Mouse (Mus musculus): ENCODE results near the gene Abi2. TPM values are rescaled to one million over a fixed set of nuclear protein-coding genes. Genes with fewer than 3 reads are reported as not detected.
"Not testable (repeated sequence)": the region's sequence is repeated elsewhere in the genome, so short reads cannot be mapped to it uniquely, and the experiment has no call there.

Abi2 gene
- total RNA-seq, 2 experiments from 2014 or later: 367 to 372 TPM

DNA sequence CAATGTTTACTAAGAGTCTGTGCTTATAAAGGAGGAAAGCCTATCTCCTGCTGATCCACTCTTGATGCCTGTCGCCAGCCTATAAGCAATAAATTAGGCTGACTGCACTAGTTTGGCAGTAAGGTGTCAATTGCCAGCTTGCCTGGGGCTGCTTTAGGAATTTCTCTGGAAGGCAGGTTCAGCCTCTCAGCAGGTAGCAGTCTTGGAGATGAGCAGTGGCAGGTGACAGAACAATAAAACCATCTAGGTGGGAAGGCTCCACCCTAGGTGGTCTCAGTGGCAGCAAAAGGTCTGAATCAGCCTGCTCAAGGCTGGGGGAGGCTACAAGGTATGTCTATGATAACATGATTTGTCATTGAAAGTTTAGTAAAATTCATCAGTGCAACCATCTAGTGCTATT, 23.1 kb downstream of the Abi2 start:
- Histone ChIP-seq H3K4me3 (no peak overlapping the region), H3K27ac (no peak overlapping the region)
- no peak for DNase-seq (ENCODE audit: low spot score in 2 of 2)
- TF ChIP-seq CTCF (conservative IDR thresholded peaks at IDR 0.05): no peak

DNA sequence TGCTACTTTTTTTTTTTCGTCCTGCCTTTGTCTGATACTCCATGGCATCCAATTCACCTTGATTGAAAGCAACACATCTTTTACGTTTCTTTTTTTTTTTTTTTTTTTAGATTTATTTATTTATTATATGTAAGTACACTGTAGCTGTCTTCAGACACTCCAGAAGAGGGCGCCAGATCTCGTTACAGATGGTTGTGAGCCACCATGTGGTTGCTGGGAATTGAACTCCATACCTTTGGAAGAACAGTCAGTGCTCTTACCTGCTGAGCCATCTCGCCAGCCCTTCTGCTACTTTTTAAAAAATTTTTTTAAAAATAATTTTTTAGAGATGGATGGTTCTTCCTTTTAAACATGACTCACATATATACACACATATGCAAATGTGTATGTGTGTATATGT, 32.0 kb downstream of the Abi2 start:
- not testable (repeated sequence) for DNase-seq (ENCODE audit: low spot score in 2 of 2); H3K4me3 ChIP-seq; H3K27ac ChIP-seq
- TF ChIP-seq CTCF (conservative IDR thresholded peaks at IDR 0.05): peak; percentile 53

- DNase-seq (ENCODE audit: low spot score in 2 of 2): no peak
- TF ChIP-seq CTCF (conservative IDR thresholded peaks at IDR 0.05): peak; percentile 60
Observed at GRCm38 (mm10) chr1:60447067-60447466, 37.6 kb downstream of the Abi2 start.

GRCm38 (mm10) chr1:60449896-60450295, 40.5 kb downstream of the Abi2 start:
- DNase-seq (ENCODE audit: low spot score in 2 of 2): no peak
- no peak for TF ChIP-seq CTCF (conservative IDR thresholded peaks at IDR 0.05)
- no peak overlapping the region for H3K27ac ChIP-seq
- no peak overlapping the region for H3K4me3 ChIP-seq

More at GRCm38 (mm10) chr1:60447067-60447466, 37.6 kb downstream of the Abi2 start:
- Histone ChIP-seq H3K4me3 (no peak overlapping the region), H3K27ac (no peak overlapping the region)

DNA sequence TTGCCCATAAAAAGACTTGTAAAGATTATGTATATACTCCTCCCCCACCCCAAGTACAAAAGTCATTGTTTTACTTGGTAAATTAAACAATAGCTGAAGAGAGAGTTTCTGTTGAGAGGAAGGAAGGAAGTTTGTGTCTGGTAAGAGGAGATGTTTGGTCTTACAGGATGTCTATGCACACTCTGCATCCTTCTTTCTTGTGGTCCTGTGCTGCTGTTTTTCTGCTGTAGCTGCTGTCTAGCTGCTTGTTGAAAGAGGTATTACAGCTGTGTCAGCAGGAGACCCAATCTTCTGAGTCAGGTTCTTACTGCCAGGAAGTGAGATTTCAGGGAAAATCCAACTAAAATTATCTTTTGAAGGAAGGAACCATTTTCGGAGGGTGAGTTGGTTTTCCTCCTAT, 51.2 kb downstream of the Abi2 start:
- Histone ChIP-seq H3K27ac (no peak overlapping the region), H3K4me3 (no peak overlapping the region)
- TF ChIP-seq CTCF (conservative IDR thresholded peaks at IDR 0.05): no peak
- DNase-seq (ENCODE audit: low spot score in 2 of 2): no peak

GRCm38 (mm10) chr1:60469491-60469890, 60.1 kb downstream of the Abi2 start:
- Histone ChIP-seq H3K4me3 (no peak overlapping the region), H3K27ac (peak overlapping the region; percentile 46; the same call in 1 of the 2 replicates)
- peak; percentile 26; the same call in 1 of the 2 replicates for TF ChIP-seq CTCF (conservative IDR thresholded peaks at IDR 0.05)
- no peak for DNase-seq (ENCODE audit: low spot score in 2 of 2)

- Histone ChIP-seq H3K27ac (no peak overlapping the region), H3K4me3 (no peak overlapping the region)
- TF ChIP-seq CTCF (conservative IDR thresholded peaks at IDR 0.05): no peak
- DNase-seq (ENCODE audit: low spot score in 2 of 2): no peak
Observed at GRCm38 (mm10) chr1:60470541-60470940, 61.1 kb downstream of the Abi2 start.

DNA sequence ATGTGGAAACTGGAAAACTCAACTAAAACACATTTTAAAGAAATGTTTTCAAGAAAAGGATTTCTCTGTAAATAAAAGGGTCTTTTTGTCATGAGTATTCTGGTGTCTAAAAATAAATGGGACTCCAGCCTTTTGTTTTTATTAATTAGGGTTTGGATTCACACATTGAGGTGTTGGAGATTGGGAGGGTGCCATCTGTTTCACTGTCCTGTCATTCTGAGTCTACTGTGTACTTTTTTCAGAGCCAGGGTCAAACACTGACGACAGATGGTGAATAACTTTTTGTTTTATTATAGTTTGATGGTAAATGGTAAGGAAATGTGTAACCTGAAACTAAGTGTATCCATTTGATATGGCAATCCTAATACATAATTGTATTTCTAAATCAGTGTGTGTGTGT, 72.1 kb downstream of the Abi2 start:
- no peak for DNase-seq (ENCODE audit: low spot score in 2 of 2)
- H3K27ac ChIP-seq: peak overlapping the region; percentile 11; the same call in 1 of the 2 replicates
- TF ChIP-seq CTCF (conservative IDR thresholded peaks at IDR 0.05): no peak
- H3K4me3 ChIP-seq: no peak overlapping the region

DNA sequence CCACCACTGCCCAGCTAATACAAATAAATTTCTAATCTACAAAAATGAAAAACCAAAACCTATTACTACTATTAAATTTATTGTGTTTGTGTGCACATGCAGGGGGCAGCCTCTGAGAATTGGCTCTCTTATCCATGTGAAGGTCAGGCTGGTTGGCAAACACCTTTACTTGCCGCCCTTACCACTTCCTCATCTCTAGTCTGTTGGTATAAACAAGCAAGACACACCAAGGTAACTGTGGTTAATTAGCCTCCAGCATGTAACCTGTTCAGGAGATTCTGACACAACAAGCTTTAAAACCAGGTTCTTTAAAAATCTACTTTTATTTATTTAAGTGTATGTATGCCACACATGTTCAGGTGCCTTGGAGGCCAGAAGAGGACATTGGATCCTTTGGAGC, 73.5 kb downstream of the Abi2 start:
- Histone ChIP-seq H3K27ac (no peak overlapping the region), H3K4me3 (no peak overlapping the region)
- no peak for DNase-seq (ENCODE audit: low spot score in 2 of 2)
- no peak for TF ChIP-seq CTCF (conservative IDR thresholded peaks at IDR 0.05)

DNA sequence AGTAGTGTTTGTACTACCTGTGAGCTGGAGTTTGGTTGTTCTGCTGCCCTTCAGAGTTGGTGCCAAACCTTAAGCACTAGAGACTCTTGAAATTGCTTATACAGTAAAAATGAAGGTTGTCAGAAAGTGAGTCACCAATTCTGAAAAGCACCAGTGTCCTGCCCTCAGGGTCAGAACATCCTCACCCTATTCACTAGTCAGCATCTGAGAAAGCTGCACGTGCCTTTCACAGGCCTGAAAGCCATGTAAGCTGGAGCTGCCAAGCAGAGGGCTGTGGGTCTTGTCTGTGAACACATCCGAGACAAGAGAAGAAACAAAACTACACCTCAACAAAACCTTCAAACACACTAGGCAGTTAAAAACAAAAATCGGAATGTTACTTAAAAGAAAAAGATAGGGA, 76.2 kb downstream of the Abi2 start:
- DNase-seq (ENCODE audit: low spot score in 2 of 2): no peak
- no peak for TF ChIP-seq CTCF (conservative IDR thresholded peaks at IDR 0.05)
- Histone ChIP-seq H3K4me3 (no peak overlapping the region), H3K27ac (no peak overlapping the region)

- H3K27ac ChIP-seq: peak overlapping the region; percentile 53; the same call in 1 of the 2 replicates
- no peak overlapping the region for H3K4me3 ChIP-seq
- DNase-seq (ENCODE audit: low spot score in 2 of 2): no peak
- no peak for TF ChIP-seq CTCF (conservative IDR thresholded peaks at IDR 0.05)
Observed at GRCm38 (mm10) chr1:60488635-60489034, 79.2 kb downstream of the Abi2 start.

DNA sequence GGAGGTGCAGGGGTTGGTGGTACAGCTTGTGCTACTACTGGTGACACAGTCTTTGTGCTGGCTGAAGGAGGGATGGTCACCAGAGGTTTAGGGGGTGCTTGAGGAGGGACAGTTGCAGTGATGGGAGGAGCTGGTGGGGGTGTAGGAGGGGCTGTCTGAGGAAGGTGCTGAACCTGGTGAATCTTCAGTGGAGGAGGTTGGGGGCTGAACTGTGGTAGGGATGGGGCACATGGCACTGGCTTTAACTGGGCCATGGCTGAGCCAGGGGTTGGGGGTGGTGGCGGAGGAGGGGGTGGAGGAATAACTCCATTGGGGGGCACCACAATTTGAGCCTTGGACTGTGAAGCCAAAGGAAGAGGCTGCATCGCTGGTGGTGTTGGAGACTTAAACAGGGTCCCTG, 80.2 kb downstream of the Abi2 start:
- no peak overlapping the region for H3K4me3 ChIP-seq
- no peak for TF ChIP-seq CTCF (conservative IDR thresholded peaks at IDR 0.05)
- no peak for DNase-seq (ENCODE audit: low spot score in 2 of 2)
- peak overlapping the region; percentile 51; the same call in 1 of the 2 replicates for H3K27ac ChIP-seq

DNA sequence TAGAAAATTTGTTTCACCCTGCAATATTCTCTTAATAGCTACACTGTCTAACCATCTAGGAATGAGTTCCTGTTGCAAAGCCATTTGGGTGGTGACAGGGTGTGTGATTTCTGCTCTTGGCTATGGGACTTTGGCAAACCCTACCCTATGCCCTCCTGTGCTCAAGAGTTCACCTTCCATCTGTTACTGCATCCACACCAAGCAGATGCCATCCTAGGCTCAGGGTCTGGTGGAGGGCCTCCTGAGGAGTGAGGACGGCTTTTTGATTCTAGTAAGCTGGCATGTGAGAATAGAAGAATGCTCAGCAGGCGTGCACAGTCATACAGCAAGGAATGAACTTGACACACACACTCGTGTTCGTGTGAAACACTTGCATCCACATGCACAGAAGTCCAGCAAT, 81.1 kb downstream of the Abi2 start:
- Histone ChIP-seq H3K4me3 (no peak overlapping the region), H3K27ac (peak overlapping the region; percentile 51; the same call in 1 of the 2 replicates)
- no peak for TF ChIP-seq CTCF (conservative IDR thresholded peaks at IDR 0.05)
- no peak for DNase-seq (ENCODE audit: low spot score in 2 of 2)

- no peak for TF ChIP-seq CTCF (conservative IDR thresholded peaks at IDR 0.05)
- Histone ChIP-seq H3K27ac (no peak overlapping the region), H3K4me3 (no peak overlapping the region)
- DNase-seq (ENCODE audit: low spot score in 2 of 2): no peak
Observed at GRCm38 (mm10) chr1:60492404-60492803, 83.0 kb downstream of the Abi2 start.

DNA sequence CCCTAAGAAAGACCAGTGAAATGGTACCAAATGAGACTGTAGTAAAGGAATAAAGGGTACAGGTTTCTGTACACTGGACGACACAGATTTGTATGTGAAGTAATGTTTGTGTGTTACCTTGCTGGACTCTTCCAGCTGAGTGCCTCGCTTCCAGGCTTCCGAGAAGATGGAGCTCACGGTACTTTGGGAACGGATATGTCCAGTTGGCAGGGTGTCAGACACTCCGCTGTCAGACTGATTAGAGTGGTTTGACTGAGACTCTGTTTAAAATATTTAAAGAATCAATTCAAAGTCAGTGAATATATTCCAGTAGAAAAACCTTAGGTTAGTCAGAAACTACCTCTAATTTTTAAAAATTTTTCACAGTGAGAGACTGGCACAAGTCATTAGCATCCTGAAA, 84.0 kb downstream of the Abi2 start:
- no peak overlapping the region for H3K27ac ChIP-seq
- DNase-seq (ENCODE audit: low spot score in 2 of 2): no peak
- TF ChIP-seq CTCF (conservative IDR thresholded peaks at IDR 0.05): no peak
- no peak overlapping the region for H3K4me3 ChIP-seq

Measured in layer of hippocampus, adult 2 months (tissue).